Mouse (Mus musculus) heart, embryonic 12.5 days (tissue): ENCODE measurements around the gene Tbc1d14. TPM values are rescaled to one million over a fixed set of nuclear protein-coding genes. Genes with fewer than 3 reads are reported as not detected.

ENCODE experiments used
- ATAC-seq: fragments of 200-750 bp; cut with Nextera tagmentation; 2 replicates; pipeline ENCODE4 v1.8.0; 2017; ENCODE audit warnings: moderate TSS enrichment, moderate library complexity; ENCODE audit not compliant: insufficient number of reproducible peaks, low FRiP score
- H3K27ac ChIP-seq: fragments of 300-500 bp; sonication (generic); 2 replicates; pipeline ENCODE4 v1.5.1; 2016; ENCODE audit warnings: mild to moderate bottlenecking, moderate library complexity; ENCODE audit not compliant: poor library complexity, severe bottlenecking
- H3K27me3 ChIP-seq: fragments of 300-500 bp; sonication (generic); replicated peaks from 2 replicates; pipeline ENCODE4 v1.6.1; 2016; ENCODE audit warnings: mild to moderate bottlenecking, moderate library complexity
- H3K36me3 ChIP-seq: fragments of 300-500 bp; sonication (generic); 2 replicates; pipeline ENCODE4 v1.6.1; 2016; ENCODE audit warnings: mild to moderate bottlenecking, moderate library complexity
- H3K4me1 ChIP-seq: fragments of 300-500 bp; sonication (generic); replicated peaks from 2 replicates; pipeline ENCODE4 v1.6.1; 2016; ENCODE audit warnings: mild to moderate bottlenecking
- H3K4me2 ChIP-seq: fragments of 300-500 bp; sonication (generic); 2 replicates; pipeline ENCODE4 v1.6.1; 2016; ENCODE audit warnings: mild to moderate bottlenecking, moderate library complexity
- H3K4me3 ChIP-seq: fragments of 300-500 bp; sonication (generic); 2 replicates; pipeline ENCODE4 v1.5.1; 2016; ENCODE audit warnings: mild to moderate bottlenecking
- H3K9ac ChIP-seq: fragments of 300-500 bp; sonication (generic); 2 replicates; pipeline ENCODE4 v1.6.1; 2016; ENCODE audit warnings: mild to moderate bottlenecking, moderate library complexity
- H3K9me3 ChIP-seq: fragments of 300-500 bp; sonication (generic); replicated peaks from 2 replicates; pipeline ENCODE4 v1.6.1; 2016; ENCODE audit warnings: mild to moderate bottlenecking, moderate library complexity
- WGBS: fragments of 180-500 bp; shearing (Covaris S2); methylation state at CpG from one replicate; pipeline ENCODE4 v1.1.7; 2016; 5-methylcytosine and 5-hydroxymethylcytosine counted together
- polyA plus RNA-seq: library from polyadenylated mRNA; unstranded; fragments of >200 nt; fragmentation: Nextera tagmentation; extraction: Ambion mirVana; gene quantifications from 2 replicates; pipeline ENCODE4 v1.2.1, GENCODE M21; 2016

Tbc1d14 gene
- polyA plus RNA-seq, 1 experiment from 2014 or later = 20.0 TPM

DNA sequence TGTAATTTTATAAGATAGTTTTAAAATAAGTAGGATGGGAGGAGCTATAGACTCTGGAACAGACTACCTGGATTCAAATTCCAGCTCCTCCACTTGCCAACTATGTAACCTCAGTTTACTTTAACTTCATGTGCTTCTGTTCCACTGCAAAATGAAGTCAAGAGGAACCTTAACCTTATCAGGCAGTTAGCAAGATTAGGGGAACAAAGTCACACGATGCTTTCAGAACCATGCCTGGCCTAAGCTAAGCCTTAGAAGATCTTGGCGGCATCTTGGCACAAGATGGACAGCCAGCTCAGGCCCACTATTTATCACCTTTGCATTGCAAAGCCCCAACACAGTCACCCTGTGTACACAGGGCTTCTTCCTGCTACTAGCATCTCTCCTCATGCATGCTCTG, 14.1 kb downstream of the Tbc1d14 start:
- Histone ChIP-seq H3K4me1 (peaks cover 36% of the 10 kb centered on the region), H3K27me3 (no peaks in the 10 kb centered on the region), H3K4me3 (no peak overlapping the region), H3K4me2 (no peak overlapping the region), H3K36me3 (no peaks in the 10 kb centered on the region), H3K9me3 (no peaks in the 10 kb centered on the region), H3K27ac (no peak overlapping the region), H3K9ac (no peak overlapping the region)
- ATAC-seq = no peak
- WGBS = 28% methylated on average over 2 of the region's 2 CpGs

DNA sequence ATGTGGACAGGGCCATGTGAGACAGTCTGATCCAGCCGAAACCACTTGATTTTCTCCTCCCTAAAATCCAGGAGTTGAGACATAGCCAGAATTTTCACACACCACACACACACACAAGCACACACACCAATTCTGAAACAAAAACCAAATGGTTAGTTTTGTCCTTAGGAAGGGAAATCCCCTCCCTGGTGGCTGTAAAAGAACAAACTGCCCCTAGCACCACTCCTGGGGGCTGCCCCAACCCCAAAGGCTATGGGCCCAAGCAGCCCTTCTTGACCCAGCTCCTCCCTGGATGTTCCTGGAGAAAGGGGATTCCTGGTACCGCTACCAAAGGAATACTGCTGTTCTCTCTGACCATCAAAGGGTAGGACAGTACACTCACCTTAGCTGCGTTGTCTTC, 16.6 kb downstream of the Tbc1d14 start:
- Histone ChIP-seq H3K36me3 (peaks cover 2% of the 10 kb centered on the region), H3K9ac (no peak overlapping the region), H3K4me3 (no peak overlapping the region), H3K4me1 (peaks cover 49% of the 10 kb centered on the region), H3K4me2 (no peak overlapping the region), H3K9me3 (no peaks in the 10 kb centered on the region), H3K27ac (no peak overlapping the region), H3K27me3 (no peaks in the 10 kb centered on the region)
- 82% methylated on average over 3 of the region's 3 CpGs for WGBS
- ATAC-seq = no peak

DNA sequence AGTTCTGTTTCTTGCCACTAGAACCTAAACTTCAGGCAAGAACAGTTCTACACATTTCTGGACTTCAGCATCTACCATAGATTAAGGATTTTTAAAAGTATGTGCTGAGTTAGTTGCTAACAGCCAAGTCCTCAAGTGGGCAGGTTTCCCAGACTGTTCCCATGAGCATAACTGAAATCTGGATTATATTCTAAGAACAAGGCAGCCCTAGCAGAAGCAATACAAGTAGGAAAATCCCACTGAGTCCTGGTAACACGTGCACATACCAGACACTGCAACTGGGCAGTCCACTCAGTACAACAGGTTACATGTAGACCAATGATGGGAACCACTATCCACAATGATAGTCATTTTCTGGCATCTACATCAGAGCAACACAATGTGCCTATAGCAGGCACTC, 17.3 kb downstream of the Tbc1d14 start:
- H3K36me3 ChIP-seq = peaks cover 9% of the 10 kb centered on the region
- no peaks in the 10 kb centered on the region for H3K27me3 ChIP-seq
- H3K4me1 ChIP-seq = peaks cover 42% of the 10 kb centered on the region
- H3K9ac ChIP-seq = no peak overlapping the region
- no peaks in the 10 kb centered on the region for H3K9me3 ChIP-seq
- 83% methylated on average over 1 of the region's 1 CpGs for WGBS
- ATAC-seq = no peak
- no peak overlapping the region for H3K27ac ChIP-seq
- no peak overlapping the region for H3K4me3 ChIP-seq
- H3K4me2 ChIP-seq = no peak overlapping the region

DNA sequence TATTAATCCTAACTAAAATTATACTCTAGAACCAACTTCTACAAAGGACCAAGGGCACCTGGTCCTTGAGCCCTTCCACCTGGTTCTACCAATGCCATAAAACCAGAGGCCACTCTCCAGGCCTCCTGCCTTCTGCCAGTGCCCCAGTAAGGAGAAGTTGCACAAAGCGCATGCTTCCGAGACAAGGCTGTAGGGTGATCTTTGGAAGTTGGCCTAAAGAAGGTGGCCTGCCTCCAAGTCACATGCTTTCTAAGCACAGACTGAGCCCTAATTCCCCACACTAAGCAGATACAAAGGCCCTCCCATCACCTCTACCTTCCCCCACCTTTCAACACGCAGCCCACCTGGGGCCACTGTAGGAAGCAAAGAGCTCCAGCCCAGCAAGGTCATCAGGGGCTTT, 17.8 kb downstream of the Tbc1d14 start:
- Histone ChIP-seq H3K4me1 (peaks cover 37% of the 10 kb centered on the region), H3K27ac (peak overlapping the region; percentile 80), H3K4me2 (no peak overlapping the region), H3K4me3 (no peak overlapping the region), H3K27me3 (no peaks in the 10 kb centered on the region), H3K36me3 (peaks cover 12% of the 10 kb centered on the region), H3K9me3 (no peaks in the 10 kb centered on the region), H3K9ac (no peak overlapping the region)
- WGBS = 80% methylated on average over 3 of the region's 3 CpGs
- ATAC-seq = no peak

DNA sequence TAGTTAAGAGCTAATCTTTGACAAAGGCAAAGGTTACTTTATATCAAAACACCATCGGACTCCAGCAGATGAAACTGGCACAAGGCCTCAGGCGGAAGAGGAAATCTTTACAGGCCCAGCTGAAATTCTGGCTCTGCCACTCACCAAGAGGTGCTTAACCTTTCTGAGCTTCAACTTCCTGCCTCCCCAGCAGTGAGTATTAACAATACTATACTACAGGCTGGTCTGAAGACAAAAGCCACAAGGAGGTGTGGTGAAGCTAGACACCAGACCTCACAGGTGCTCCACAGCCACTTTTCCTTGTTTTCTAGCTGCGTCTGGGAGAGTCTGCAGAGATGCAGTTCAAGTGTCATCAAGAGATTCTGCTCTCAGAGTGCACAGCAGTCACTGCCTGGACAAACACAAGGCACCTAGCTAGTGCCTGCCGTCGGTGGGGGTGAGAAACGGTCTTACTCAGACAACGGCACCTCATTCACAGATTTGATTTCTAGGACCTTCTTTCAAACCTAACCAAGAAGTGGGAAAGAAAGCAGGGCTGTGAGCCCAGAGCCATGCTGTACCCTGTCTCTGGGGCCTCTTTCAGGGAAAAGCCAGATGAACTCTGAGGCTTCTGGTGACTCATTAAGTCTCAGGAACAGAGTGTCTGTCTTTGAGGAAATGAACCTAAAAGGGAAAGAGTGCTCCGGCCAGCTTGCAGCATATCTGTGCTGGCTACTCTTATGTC, 18.8 kb downstream of the Tbc1d14 start:
- 23% methylated on average over 8 of the region's 8 CpGs for WGBS
- Histone ChIP-seq H3K9me3 (no peaks in the 10 kb centered on the region), H3K9ac (0 out of 2 replicates have a peak overlapping the region, but pooled peaks have one; percentile 3), H3K4me1 (peaks cover 37% of the 10 kb centered on the region), H3K27ac (peak overlapping the region; percentile 80), H3K27me3 (no peaks in the 10 kb centered on the region), H3K4me3 (no peak overlapping the region), H3K4me2 (peak overlapping the region; percentile 4; the same call in 1 of the 2 replicates), H3K36me3 (peaks cover 12% of the 10 kb centered on the region)
- ATAC-seq = no peak

DNA sequence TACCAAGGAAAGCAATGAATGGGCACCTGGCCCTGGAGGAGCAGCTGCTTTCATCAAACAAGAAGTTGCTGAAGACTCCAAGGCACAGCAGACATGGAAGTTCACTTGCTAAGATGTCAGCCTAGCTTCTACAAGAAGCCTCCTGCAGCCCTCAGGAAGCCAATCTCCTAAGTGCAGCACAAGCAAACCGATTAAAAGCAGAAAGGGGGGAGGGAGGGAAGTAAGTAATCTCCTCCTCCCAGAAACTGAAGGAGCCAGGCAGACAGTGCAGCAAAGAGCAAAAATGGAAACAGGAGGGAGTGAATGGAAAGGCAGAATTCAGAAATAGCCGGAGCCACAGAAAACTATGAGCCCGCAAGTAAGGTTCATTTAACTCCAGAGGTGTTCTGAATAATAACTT, 19.7 kb downstream of the Tbc1d14 start:
- Histone ChIP-seq H3K27ac (peak overlapping the region; percentile 80), H3K27me3 (no peaks in the 10 kb centered on the region), H3K36me3 (peaks cover 12% of the 10 kb centered on the region), H3K4me2 (peak overlapping the region; percentile 4; the same call in 1 of the 2 replicates), H3K4me3 (no peak overlapping the region), H3K9ac (no peak overlapping the region), H3K4me1 (peaks cover 34% of the 10 kb centered on the region), H3K9me3 (no peaks in the 10 kb centered on the region)
- peak; percentile 49; the same call in 1 of the 2 replicates for ATAC-seq
- 17% methylated on average over 3 of the region's 3 CpGs for WGBS

DNA sequence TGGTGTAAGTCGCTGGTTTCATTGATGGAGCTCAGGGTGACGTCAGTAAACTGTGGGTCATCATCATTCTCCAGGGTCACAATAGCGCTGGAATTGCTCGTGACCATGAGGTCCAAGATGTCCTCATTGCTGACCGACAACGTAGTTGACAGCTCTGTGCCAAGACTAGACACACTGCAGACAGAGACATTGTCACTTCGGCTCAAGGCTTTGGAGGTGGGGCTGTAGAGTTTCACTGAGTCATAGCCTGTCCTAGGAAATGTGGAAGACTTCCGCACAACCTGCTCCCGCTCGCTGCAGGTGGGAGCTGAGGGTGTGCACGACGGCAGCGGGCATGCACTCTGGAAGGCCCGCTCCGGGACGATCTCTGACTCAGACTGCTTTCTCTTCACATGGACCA, 21.7 kb downstream of the Tbc1d14 start:
- no peak overlapping the region for H3K9ac ChIP-seq
- no peak overlapping the region for H3K4me3 ChIP-seq
- no peak overlapping the region for H3K27ac ChIP-seq
- H3K27me3 ChIP-seq = no peaks in the 10 kb centered on the region
- ATAC-seq = no peak
- no peaks in the 10 kb centered on the region for H3K9me3 ChIP-seq
- H3K4me2 ChIP-seq = no peak overlapping the region
- peaks cover 12% of the 10 kb centered on the region for H3K36me3 ChIP-seq
- peaks cover 49% of the 10 kb centered on the region for H3K4me1 ChIP-seq
- 90% methylated on average over 16 of the region's 16 CpGs for WGBS

DNA sequence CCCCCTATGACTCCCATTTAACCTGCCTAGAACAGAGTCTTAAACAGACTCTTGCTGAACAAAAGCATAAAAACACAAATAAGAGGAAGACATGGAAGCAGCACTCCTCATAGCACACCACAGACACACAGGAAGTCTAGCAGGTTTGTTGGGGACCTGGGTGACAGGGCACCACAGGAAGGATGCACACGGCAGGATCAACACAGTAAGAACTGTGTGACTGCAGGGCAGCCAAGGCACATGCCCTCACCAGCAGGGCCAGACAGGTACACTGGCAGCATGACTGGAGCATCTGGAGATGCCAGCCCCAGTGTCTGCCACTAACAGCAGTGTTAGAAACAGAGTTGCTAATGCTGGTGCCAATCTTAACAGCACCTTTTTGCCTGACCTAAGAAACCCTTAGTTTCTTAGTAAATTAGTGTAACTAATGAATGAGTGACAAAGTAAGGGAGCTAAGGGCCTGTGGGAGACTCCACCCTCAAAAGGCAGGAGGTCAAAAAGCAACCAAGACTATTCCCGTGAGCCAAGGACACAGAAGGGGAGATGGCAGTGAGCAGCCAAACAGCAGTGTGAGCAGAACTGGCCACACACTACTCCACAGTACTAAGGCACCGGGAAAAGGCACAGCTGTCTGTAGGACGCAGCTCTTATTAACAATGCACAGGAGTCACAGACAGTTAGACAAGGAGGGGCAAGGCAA, 22.4 kb downstream of the Tbc1d14 start:
- Histone ChIP-seq H3K27ac (no peak overlapping the region), H3K4me3 (no peak overlapping the region), H3K4me2 (no peak overlapping the region), H3K9ac (no peak overlapping the region), H3K27me3 (no peaks in the 10 kb centered on the region), H3K4me1 (peaks cover 45% of the 10 kb centered on the region), H3K36me3 (peaks cover 12% of the 10 kb centered on the region), H3K9me3 (no peaks in the 10 kb centered on the region)
- WGBS = 75% methylated on average over 4 of the region's 4 CpGs
- no peak for ATAC-seq

DNA sequence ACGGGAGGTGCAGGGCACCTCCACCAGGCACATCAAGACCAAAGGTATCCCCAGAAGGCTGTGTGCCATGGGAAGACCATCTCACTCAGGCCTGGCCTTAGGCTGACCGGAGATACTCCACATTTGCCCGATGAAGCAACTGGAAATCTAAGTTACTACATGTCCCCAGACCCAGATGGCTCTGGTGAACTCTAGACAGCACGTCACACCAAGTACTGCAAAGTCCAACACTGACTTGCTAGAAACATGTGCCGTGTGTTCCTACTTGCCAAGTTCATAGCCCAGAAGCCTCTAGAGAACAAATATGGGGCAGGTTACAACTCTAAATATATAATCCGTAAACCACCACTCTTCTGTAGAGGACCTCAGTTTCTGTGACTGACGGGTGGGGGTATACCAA, 23.0 kb downstream of the Tbc1d14 start:
- WGBS = 85% methylated on average over 7 of the region's 7 CpGs

DNA sequence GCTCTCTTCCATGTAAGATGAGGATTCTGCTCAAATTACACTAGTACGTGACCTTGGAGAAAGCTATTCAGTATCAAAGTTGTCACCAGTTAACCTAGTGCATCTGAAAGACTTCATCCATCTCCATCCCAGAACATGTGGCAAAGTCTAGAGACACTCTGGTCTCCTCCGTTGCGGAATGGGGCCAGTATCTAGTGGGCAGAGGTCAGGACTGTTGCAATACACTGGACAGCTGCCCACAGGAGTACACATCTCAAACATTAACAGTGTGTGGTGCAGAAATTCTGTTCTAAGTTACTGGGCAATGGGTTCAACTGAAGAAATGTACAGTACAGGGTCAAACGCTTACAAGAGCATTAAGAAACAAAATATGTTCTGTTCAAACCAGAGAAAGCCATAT, 25.0 kb downstream of the Tbc1d14 start:
- peaks cover 36% of the 10 kb centered on the region for H3K4me1 ChIP-seq
- H3K9me3 ChIP-seq = no peaks in the 10 kb centered on the region
- no peak overlapping the region for H3K4me3 ChIP-seq
- H3K27ac ChIP-seq = no peak overlapping the region
- no peak overlapping the region for H3K9ac ChIP-seq
- H3K4me2 ChIP-seq = no peak overlapping the region
- WGBS = 71% methylated on average over 4 of the region's 4 CpGs
- ATAC-seq = no peak
- H3K36me3 ChIP-seq = peaks cover 12% of the 10 kb centered on the region
- H3K27me3 ChIP-seq = no peaks in the 10 kb centered on the region

More for the DNA sequence above, 23.0 kb downstream of the Tbc1d14 start:
- Histone ChIP-seq H3K9ac (no peak overlapping the region), H3K4me1 (peaks cover 39% of the 10 kb centered on the region), H3K4me3 (no peak overlapping the region), H3K9me3 (no peaks in the 10 kb centered on the region), H3K4me2 (no peak overlapping the region), H3K27ac (no peak overlapping the region), H3K36me3 (peaks cover 12% of the 10 kb centered on the region), H3K27me3 (no peaks in the 10 kb centered on the region)
- no peak for ATAC-seq

DNA sequence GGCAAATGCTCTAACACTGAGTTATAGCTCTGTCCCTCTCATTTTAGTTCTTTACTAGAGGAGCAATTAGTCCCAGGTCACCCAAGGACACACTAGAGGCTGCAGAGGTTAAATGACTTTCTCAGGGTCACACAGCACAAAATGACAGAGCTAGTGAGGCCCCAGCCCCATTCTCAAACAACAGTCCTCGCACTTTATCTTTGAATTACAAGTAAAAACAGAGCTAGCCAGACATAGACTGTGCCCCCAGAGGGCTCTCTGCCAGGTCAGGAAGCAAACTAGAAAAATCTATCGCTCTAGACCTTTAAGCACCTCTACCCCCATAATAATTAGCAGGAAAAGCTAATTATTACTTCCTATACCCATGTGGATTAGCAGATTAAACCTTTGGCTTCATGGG, 25.4 kb downstream of the Tbc1d14 start:
- Histone ChIP-seq H3K36me3 (peaks cover 12% of the 10 kb centered on the region), H3K4me2 (no peak overlapping the region), H3K4me1 (peaks cover 36% of the 10 kb centered on the region), H3K4me3 (no peak overlapping the region), H3K9ac (no peak overlapping the region), H3K27me3 (no peaks in the 10 kb centered on the region), H3K9me3 (no peaks in the 10 kb centered on the region), H3K27ac (no peak overlapping the region)
- ATAC-seq = no peak
- WGBS = 32% methylated on average over 2 of the region's 2 CpGs
